Comparison of ENCODE assay signal across 11 mouse cellular contexts in genomic region chr17:12758701-12759455, GRCm38 (mm10). TPM values are rescaled to one million over a fixed set of nuclear protein-coding genes. Genes with fewer than 3 reads are reported as not detected.
DNase-seq lines count a peak whose midpoint lies in the region; ATAC-seq and TF ChIP-seq lines count a peak whose summit lies in the region.
"Had no signal": no experiment of that assay in that cellular context is flagged by ENCODE, and none has a peak within 500 bp of the region (broad histone marks: within the 10 kb centered on the region; RNA-seq: fewer than 3 reads in every experiment).

No protein-coding gene starts in this region.

- peaks cover 72% of the 10 kb centered on the region for H3K79me2 ChIP-seq in macrophage (ENCODE audit: inconsistent target)

- no peaks in the 10 kb centered on the region for H3K9me3 ChIP-seq in embryonic facial prominence, embryonic 13.5 days
- H3K9me3 ChIP-seq: intestine, embryonic 15.5 days had no signal

- H3K9ac ChIP-seq in embryonic facial prominence, embryonic 13.5 days = 0 out of 2 replicates have a peak overlapping the region, but pooled peaks have one; percentile 33
- H3K9ac ChIP-seq: forebrain, postnatal 0 days; intestine, embryonic 15.5 days had no signal

- peaks cover 15% of the 10 kb centered on the region; the same call in 1 of the 2 replicates for H3K36me3 ChIP-seq in embryonic facial prominence, embryonic 13.5 days
- H3K36me3 ChIP-seq in macrophage (ENCODE audit: inconsistent target) = no peaks in the 10 kb centered on the region

- H3K27me3 ChIP-seq in embryonic facial prominence, embryonic 13.5 days = no peaks in the 10 kb centered on the region
- H3K27me3 ChIP-seq: intestine, embryonic 15.5 days; Patski had no signal

- intact Hi-C loops in left cerebral cortex, adult 2 months (cut with DNase I) = no loop called here
- intact Hi-C loops in left cerebral cortex, postnatal 25 days (cut with DNase I) = no loop called here

- TF ChIP-seq CTCF in left cerebral cortex, adult 2 months (IDR thresholded peaks at IDR 0.05) = no peak

- 85% methylated on average over 12 of the region's 12 CpGs for WGBS in embryonic facial prominence, embryonic 13.5 days
- WGBS in macrophage (ENCODE audit: missing documents) = 89% methylated on average over 12 of the region's 12 CpGs

- no peak for ATAC-seq in embryonic facial prominence, embryonic 13.5 days (ENCODE audit: insufficient number of reproducible peaks, insufficient read depth, low FRiP score, low TSS enrichment, low read depth)
- ATAC-seq: Patski had no signal

- H3K4me3 ChIP-seq in left cerebral cortex, adult 2 months = no peak overlapping the region
- no peak overlapping the region for H3K4me3 ChIP-seq in embryonic facial prominence, embryonic 13.5 days
- no peak overlapping the region for H3K4me3 ChIP-seq in macrophage (ENCODE audit: inconsistent target)
- H3K4me3 ChIP-seq: intestine, embryonic 15.5 days had no signal

- peak; percentile 62 for DNase-seq in cerebellum, adult 9-10 months
- DNase-seq in cerebellum, postnatal 10 days = no peak
- no peak for DNase-seq in left cerebral cortex, adult 2 months (ENCODE audit: extremely low spot score in 1 of 2, low spot score in 2 of 2)
- DNase-seq in left cerebral cortex, postnatal 25 days (ENCODE audit: low spot score in 2 of 2) = no peak
- DNase-seq in urinary bladder, postnatal 36 days (ENCODE audit: low spot score in 2 of 2) = no peak
- no peak for DNase-seq in right cerebral cortex, adult 2 months (ENCODE audit: low spot score in 2 of 2)
- DNase-seq: forebrain, postnatal 0 days had no signal

- H3K4me1 ChIP-seq in embryonic facial prominence, embryonic 13.5 days = peaks cover 54% of the 10 kb centered on the region

- H3K4me2 ChIP-seq in embryonic facial prominence, embryonic 13.5 days = no peak overlapping the region
- H3K4me2 ChIP-seq: intestine, embryonic 15.5 days had no signal

- 0 out of 2 replicates have a peak overlapping the region, but pooled peaks have one; percentile 8 for H3K27ac ChIP-seq in left cerebral cortex, adult 2 months
- no peak overlapping the region for H3K27ac ChIP-seq in embryonic facial prominence, embryonic 13.5 days
- peak overlapping the region; percentile 99 for H3K27ac ChIP-seq in macrophage
- H3K27ac ChIP-seq: intestine, embryonic 15.5 days had no signal

RNA-seq across cellular contexts. Expression of gene Igf2r, which starts 10.6 kb away (rescaled TPM):
- 10 to 100 TPM; 29.1 to 29.3 TPM for total RNA-seq in left cerebral cortex, adult 2 months (2021)
- 10 to 100 TPM; 28.5 to 29.2 TPM for total RNA-seq in left cerebral cortex, postnatal 25 days (2021)
- 27.9 and 35.4 TPM in 2 replicates for polyA plus RNA-seq in embryonic facial prominence, embryonic 13.5 days (2015; fragmentation: Nextera tagmentation; extraction: Ambion mirVana)
- 100 to 1,000 TPM in 9 of 26 experiments, 10 to 100 TPM in 17; 25.8 to 237 (median 74.8) TPM for total RNA-seq in macrophage (2018; cell fraction: chromatin; rRNA removed)
- total RNA-seq in macrophage (2018; cell fraction: cytosol; rRNA removed) = 100 to 1,000 TPM in 2 of 26 experiments, 10 to 100 TPM in 24; 24.6 to 128 (median 57.7) TPM
- 100 to 1,000 TPM in 17 of 26 experiments, 10 to 100 TPM in 9; 57.0 to 215 (median 111) TPM for total RNA-seq in macrophage (2018; cell fraction: nucleus; rRNA removed)
- polyA plus RNA-seq in macrophage (2018) = 44.5 to 77.5 TPM (median 67.5 TPM) in 3 replicates
